Mouse (Mus musculus) stomach, embryonic 16.5 days (tissue): ENCODE results near the gene Zbtb4. TPM values are rescaled to one million over a fixed set of nuclear protein-coding genes. Genes with fewer than 3 reads are reported as not detected.
A peak's percentile ranks its signal among the peaks of the same experiment; 100 is the strongest.

Experiments used
- ATAC-seq: fragments of 200-750 bp; cut with Nextera tagmentation; 2 replicates; pipeline ENCODE4 v1.8.0; 2017; ENCODE audit warnings: moderate number of reproducible peaks, moderate TSS enrichment; ENCODE audit not compliant: insufficient read depth, low FRiP score
- H3K27ac ChIP-seq: fragments of 300-500 bp; sonication (generic); 2 replicates; pipeline ENCODE4 v1.5.1; 2014; ENCODE audit warnings: low read length
- H3K27me3 ChIP-seq: fragments of 300-500 bp; sonication (generic); 2 replicates; pipeline ENCODE4 v1.6.1; 2014; ENCODE audit warnings: low read length, control low read depth, mixed read lengths; ENCODE audit not compliant: control insufficient read depth, insufficient read depth
- H3K36me3 ChIP-seq: fragments of 300-500 bp; sonication (generic); 2 replicates; pipeline ENCODE4 v1.6.1; 2014; ENCODE audit warnings: low read length; ENCODE audit not compliant: control insufficient read depth, insufficient read depth
- H3K4me1 ChIP-seq: fragments of 300-500 bp; sonication (generic); 2 replicates; pipeline ENCODE4 v1.6.1; 2014; ENCODE audit warnings: low read length, control low read depth, mixed read lengths; ENCODE audit not compliant: control insufficient read depth, insufficient read depth
- H3K4me2 ChIP-seq: fragments of 300-500 bp; sonication (generic); 2 replicates; pipeline ENCODE4 v1.6.1; 2014; ENCODE audit warnings: low read depth, low read length, mixed read lengths
- H3K4me3 ChIP-seq: fragments of 300-500 bp; sonication (generic); replicated peaks from 2 replicates; pipeline ENCODE4 v1.5.1; 2014; ENCODE audit warnings: mild to moderate bottlenecking, low read length
- H3K9ac ChIP-seq: fragments of 300-500 bp; sonication (generic); 2 replicates; pipeline ENCODE4 v1.6.1; 2014; ENCODE audit warnings: low read length
- H3K9me3 ChIP-seq: fragments of 300-500 bp; sonication (generic); replicated peaks from 2 replicates; pipeline ENCODE4 v1.6.1; 2016; ENCODE audit warnings: low read length, control low read depth; ENCODE audit not compliant: control insufficient read depth
- WGBS: fragments of 180-500 bp; shearing (Covaris S2); extraction: QIAGEN DNeasy Blood & Tissue Kit; methylation state at CpG from one replicate; pipeline ENCODE4 v1.1.7; 2014; 5-methylcytosine and 5-hydroxymethylcytosine counted together
- polyA plus RNA-seq: library from polyadenylated mRNA; unstranded; fragments of >200 nt; fragmentation: Nextera tagmentation; extraction: Ambion mirVana; gene quantifications from 2 replicates; pipeline ENCODE4 v1.2.1, GENCODE M21; 2015

Zbtb4 gene
- polyA plus RNA-seq, 1 experiment from 2014 or later, result 3.4 TPM

- ATAC-seq, result no peak
- no peak overlapping the region for H3K9ac ChIP-seq
- 69% methylated on average over 5 of the region's 5 CpGs for WGBS
- H3K4me3 ChIP-seq, result no peak overlapping the region
- H3K36me3 ChIP-seq, result no peaks in the 10 kb centered on the region
- no peaks in the 10 kb centered on the region for H3K9me3 ChIP-seq
- no peak overlapping the region for H3K27ac ChIP-seq
- no peaks in the 10 kb centered on the region for H3K27me3 ChIP-seq
- no peaks in the 10 kb centered on the region for H3K4me1 ChIP-seq
- H3K4me2 ChIP-seq, result no peak overlapping the region
Observed at GRCm38 (mm10) chr11:69793429-69793828, 27.7 kb downstream of the Zbtb4 start.

DNA sequence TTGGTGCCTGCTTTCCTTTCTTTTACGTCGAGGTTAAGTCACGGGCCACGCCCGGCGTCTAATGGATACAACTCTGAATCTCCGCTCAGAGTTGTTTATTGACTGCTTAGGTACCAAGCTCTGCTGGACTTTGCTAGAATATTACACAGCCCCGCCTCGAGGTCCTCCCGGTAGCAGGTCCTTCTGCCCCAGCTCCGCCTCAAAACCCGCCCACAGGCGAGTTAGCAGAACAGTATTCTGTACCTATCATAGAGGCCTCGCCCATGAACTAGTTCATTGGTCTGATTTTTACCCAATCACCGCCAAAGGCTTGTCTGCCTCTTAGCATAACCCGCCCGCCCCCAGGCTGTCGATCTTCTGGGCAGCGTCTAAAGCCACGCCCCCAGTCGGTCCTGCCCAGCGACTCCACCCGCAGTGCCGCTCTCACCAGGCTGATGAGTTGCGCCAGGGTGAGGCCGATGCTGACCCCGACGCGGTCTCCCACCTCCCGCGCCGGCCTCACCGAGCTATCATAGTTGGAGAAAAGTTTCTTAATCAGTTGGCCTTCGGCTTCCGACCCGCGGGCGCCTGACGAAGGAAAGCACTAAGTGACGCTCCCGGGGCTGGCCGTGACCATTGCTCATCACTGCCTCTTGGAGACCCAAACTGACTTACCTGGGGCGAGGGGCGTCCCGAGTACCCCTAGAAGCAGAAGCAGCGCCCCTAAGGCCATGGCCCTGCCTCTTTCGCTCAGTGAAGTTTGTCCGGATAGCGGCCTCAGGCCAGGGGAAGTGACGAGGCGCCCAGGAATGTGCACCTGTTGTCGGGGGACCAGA is 29.7 kb downstream of the Zbtb4 start, which contains the start of gene Chrnb1:
Chrnb1 (minus strand) TSS at position 776 of the 815 bp plus-strand sequence.
- H3K27ac ChIP-seq, result no peak within 1 kb of the TSS

GRCm38 (mm10) chr11:69795983-69796435 is 30.3 kb downstream of the Zbtb4 start:
- no peaks in the 10 kb centered on the region for H3K36me3 ChIP-seq
- H3K4me2 ChIP-seq, result peak overlapping the region; percentile 80
- H3K27me3 ChIP-seq, result no peaks in the 10 kb centered on the region
- WGBS, result 4% methylated on average over 13 of the region's 13 CpGs
- H3K4me3 ChIP-seq, result peak overlapping the region; percentile 52
- H3K9me3 ChIP-seq, result no peaks in the 10 kb centered on the region
- ATAC-seq, result no peak
- H3K9ac ChIP-seq, result peak overlapping the region; percentile 61; the same call in 1 of the 2 replicates
- peaks cover 20% of the 10 kb centered on the region for H3K4me1 ChIP-seq
- H3K27ac ChIP-seq, result no peak overlapping the region

More for the DNA sequence above, 29.7 kb downstream of the Zbtb4 start, which contains the start of gene Chrnb1:
- Histone ChIP-seq H3K4me2 (peak within 1 kb of the TSS; percentile 80), H3K27me3 (no peaks in the 10 kb centered on the region), H3K9me3 (no peaks in the 10 kb centered on the region), H3K4me3 (peak within 1 kb of the TSS; percentile 52), H3K36me3 (no peaks in the 10 kb centered on the region), H3K4me1 (peaks cover 14% of the 10 kb centered on the region), H3K9ac (peak within 1 kb of the TSS; percentile 61)
- ATAC-seq, result peak; percentile 97
- 2% methylated on average over 52 of the region's 52 CpGs for WGBS

DNA sequence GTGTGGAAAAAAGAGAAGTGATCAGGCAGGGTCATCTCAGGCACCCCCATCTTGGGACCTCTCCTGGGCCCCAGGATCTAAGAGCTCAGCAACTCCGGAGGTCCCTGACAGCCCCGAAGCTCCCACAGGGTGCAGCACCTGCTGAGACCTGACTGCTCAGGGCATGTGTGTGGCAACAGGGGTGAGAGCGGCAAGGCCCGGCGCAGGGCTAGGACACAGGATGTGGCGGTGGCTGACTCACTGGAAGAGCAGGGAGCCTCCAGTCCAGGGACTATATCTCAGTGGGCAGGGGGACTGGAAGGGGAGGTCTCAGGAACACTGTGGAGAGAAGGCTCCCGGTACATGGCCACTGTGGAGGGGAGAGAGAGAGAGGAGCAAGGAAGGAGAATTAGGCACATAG is 32.2 kb downstream of the Zbtb4 start:
- Histone ChIP-seq H3K27ac (no peak overlapping the region), H3K27me3 (peaks cover 9% of the 10 kb centered on the region), H3K36me3 (no peaks in the 10 kb centered on the region), H3K4me1 (peaks cover 36% of the 10 kb centered on the region), H3K4me3 (no peak overlapping the region), H3K4me2 (no peak overlapping the region), H3K9ac (no peak overlapping the region), H3K9me3 (no peaks in the 10 kb centered on the region)
- 80% methylated on average over 7 of the region's 7 CpGs for WGBS
- ATAC-seq, result no peak

DNA sequence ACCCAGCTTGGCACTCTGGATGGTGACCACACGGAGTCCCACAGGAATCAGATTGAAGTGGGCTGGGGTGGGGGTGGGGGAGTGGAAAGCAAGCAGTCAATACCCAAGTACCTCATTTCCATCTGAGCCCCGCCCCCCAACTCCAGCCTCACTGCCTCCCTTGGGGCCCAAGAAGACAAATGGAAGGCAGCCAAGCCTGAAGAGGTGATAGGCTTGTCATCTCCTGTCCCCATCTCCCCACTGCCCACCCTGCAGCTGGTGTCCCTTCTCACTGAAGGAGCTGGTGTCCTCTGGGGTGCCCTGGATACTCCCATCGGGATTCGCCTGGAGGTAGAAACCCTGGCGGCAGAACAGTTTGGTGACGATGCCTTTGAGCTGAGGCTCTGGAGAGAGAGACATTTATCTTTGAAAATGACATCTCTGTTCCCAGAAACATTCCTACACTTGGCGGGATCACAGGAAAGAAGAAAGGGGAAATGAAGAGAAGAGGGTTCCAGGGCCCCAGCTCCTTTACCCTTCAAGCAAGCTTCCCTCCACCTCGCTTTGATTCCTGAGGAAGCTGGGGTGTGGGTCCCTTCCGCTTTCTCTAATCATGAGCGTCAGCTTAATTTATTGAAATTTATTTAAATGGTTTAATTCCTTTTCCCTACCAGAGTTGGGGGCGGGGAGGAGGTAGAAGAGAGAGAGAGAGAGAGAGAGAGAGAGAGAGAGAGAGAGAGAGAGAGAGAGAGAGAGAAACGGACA is 33.9 kb downstream of the Zbtb4 start:
- peak overlapping the region; percentile 99 for H3K4me2 ChIP-seq
- peak overlapping the region; percentile 35; the same call in 1 of the 2 replicates for H3K9ac ChIP-seq
- no peaks in the 10 kb centered on the region for H3K36me3 ChIP-seq
- no peak overlapping the region; the same call in 1 of the 2 replicates for H3K4me3 ChIP-seq
- WGBS, result 23% methylated on average over 12 of the region's 12 CpGs
- 0 out of 2 replicates have a peak overlapping the region, but pooled peaks have one; percentile 14 for H3K27ac ChIP-seq
- no peak for ATAC-seq
- no peaks in the 10 kb centered on the region for H3K9me3 ChIP-seq
- H3K4me1 ChIP-seq, result peaks cover 53% of the 10 kb centered on the region
- H3K27me3 ChIP-seq, result peaks cover 10% of the 10 kb centered on the region

- Histone ChIP-seq H3K27me3 (peaks cover 12% of the 10 kb centered on the region), H3K4me3 (peak overlapping the region; percentile 72), H3K27ac (peak overlapping the region; percentile 47; the same call in 1 of the 2 replicates), H3K4me2 (peak overlapping the region; percentile 99), H3K4me1 (peaks cover 58% of the 10 kb centered on the region), H3K36me3 (no peaks in the 10 kb centered on the region), H3K9me3 (no peaks in the 10 kb centered on the region), H3K9ac (peak overlapping the region; percentile 83)
- 2% methylated on average over 11 of the region's 11 CpGs for WGBS
- no peak for ATAC-seq
Observed at GRCm38 (mm10) chr11:69800138-69800391, 34.4 kb downstream of the Zbtb4 start.

DNA sequence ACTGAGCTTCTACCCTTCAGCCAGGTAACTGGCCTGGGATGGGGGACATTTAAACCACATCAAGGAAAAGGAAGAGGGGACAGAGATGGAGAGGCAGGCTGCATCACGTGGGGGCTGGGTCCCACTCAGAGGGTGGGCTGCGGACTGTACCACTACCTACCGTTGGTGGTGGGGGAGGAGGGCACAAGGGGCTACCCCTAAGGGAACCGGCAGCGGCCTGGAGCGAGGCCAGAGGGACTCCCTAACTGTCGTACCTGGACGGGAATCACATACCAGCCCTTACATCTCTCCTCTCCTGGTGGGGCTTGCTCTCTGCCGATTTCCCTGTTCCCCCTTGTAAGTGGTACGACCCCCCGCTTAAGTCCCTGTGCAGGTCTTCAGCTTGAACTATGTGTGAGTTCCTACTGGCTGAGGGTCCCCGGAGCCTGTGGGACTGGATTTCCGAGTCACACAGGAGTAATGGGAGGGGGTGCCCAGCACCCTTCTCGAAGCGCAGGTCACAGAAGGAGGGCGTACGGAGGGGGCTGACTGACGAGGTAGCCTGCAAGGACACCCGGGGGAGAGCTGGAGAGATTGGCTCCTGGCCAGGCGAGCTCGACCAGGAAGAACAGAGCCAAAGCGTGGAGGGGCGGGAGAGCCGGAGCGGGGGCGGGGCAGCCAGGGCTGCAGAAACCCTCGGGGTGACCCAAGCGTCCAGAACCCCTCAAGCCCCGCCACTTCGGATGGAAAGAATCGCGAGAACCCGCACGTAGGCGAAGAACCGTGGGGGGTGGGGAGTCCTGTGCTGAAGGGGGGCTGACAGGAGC is 34.9 kb downstream of the Zbtb4 start:
- H3K4me1 ChIP-seq, result peaks cover 58% of the 10 kb centered on the region
- H3K9ac ChIP-seq, result peak overlapping the region; percentile 83
- under 1% methylated on average over 35 of the region's 36 CpGs for WGBS
- H3K27me3 ChIP-seq, result peaks cover 12% of the 10 kb centered on the region
- peak; percentile 22; the same call in 1 of the 2 replicates for ATAC-seq
- H3K36me3 ChIP-seq, result no peaks in the 10 kb centered on the region
- H3K9me3 ChIP-seq, result no peaks in the 10 kb centered on the region
- H3K4me3 ChIP-seq, result peak overlapping the region; percentile 72
- peak overlapping the region; percentile 99 for H3K4me2 ChIP-seq
- H3K27ac ChIP-seq, result peak overlapping the region; percentile 47; the same call in 1 of the 2 replicates

DNA sequence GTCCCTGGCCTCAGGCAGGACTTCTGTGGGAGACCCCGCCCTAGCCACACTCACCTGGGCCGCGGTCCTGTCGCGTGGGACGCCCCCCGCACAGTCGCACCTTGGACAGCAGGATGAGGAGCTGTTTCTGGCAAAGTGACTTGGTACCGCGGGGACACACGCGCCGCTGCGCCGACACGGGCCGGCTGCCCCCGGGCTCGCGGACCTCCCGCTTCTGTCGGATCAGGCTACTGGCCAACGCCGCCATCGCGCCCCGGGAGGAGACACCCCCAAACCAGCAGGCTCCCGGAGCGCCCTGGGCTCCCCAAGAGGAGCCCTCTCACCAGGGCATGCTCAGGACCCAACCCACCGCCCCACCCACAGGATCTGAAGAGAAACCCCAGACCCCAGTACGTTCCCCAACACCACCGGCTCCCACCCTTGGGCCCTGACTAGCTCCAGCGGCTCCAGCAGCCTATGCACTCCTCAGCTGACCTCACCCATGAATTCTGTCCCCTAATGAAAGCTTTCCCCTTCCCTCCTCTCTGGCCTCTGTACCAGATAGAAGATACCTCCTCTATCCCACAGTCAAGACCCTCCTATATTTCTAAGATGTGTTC is 35.8 kb downstream of the Zbtb4 start, which contains the start of gene Fgf11:
Fgf11 (minus strand) TSS at position 479 of the 599 bp plus-strand sequence.
- Histone ChIP-seq H3K9ac (peak within 1 kb of the TSS; percentile 83), H3K4me3 (peak within 1 kb of the TSS; percentile 72), H3K27ac (peak within 1 kb of the TSS; percentile 47; the same call in 1 of the 2 replicates), H3K4me1 (peaks cover 58% of the 10 kb centered on the region), H3K4me2 (peak within 1 kb of the TSS; percentile 99), H3K36me3 (no peaks in the 10 kb centered on the region), H3K27me3 (peaks cover 12% of the 10 kb centered on the region), H3K9me3 (no peaks in the 10 kb centered on the region)
- under 1% methylated on average over 28 of the region's 33 CpGs for WGBS
- no peak for ATAC-seq
